11 mouse cellular contexts compared by ENCODE assay signal in genomic region chr13:92593731-92594396, GRCm38 (mm10). TPM values are rescaled to one million over a fixed set of nuclear protein-coding genes. Genes with fewer than 3 reads are reported as not detected.
A peak's percentile ranks its signal among the peaks of the same experiment; 100 is the strongest.
DNase-seq lines count a peak whose midpoint lies in the region; ATAC-seq lines count a peak whose summit lies in the region.
"Had no signal": no experiment of that assay in that cellular context is flagged by ENCODE, and none has a peak within 500 bp of the region (broad histone marks: within the 10 kb centered on the region; RNA-seq: fewer than 3 reads in every experiment).

No protein-coding gene starts in this region.

- no peaks in the 10 kb centered on the region; the same call in 1 of the 2 replicates for H3K36me3 ChIP-seq in erythroblast, embryonic 14.5 days (ENCODE audit: control insufficient read depth)
- no peaks in the 10 kb centered on the region for H3K36me3 ChIP-seq in liver, embryonic 11.5 days (ENCODE audit: control insufficient read depth, insufficient read depth, low read length)

- ATAC-seq in erythroblast, adult 5-6 weeks (replicated peaks; ENCODE audit: low FRiP score, poor library complexity, severe bottlenecking): no peak
- no peak for ATAC-seq in liver, embryonic 11.5 days (replicated peaks; ENCODE audit: low FRiP score)

- peak overlapping the region; percentile 56 for H3K4me2 ChIP-seq in liver, embryonic 11.5 days

- H3K4me3 ChIP-seq in erythroblast, embryonic 14.5 days (replicated peaks): peak overlapping the region; percentile 54
- H3K4me3 ChIP-seq in liver, embryonic 11.5 days (ENCODE audit: low read depth, low read length): no peak overlapping the region

- no peaks in the 10 kb centered on the region for H3K27me3 ChIP-seq in erythroblast, embryonic 14.5 days (ENCODE audit: control insufficient read depth)
- H3K27me3 ChIP-seq in liver, embryonic 11.5 days (replicated peaks; ENCODE audit: control insufficient read depth, insufficient read depth, low read length): no peaks in the 10 kb centered on the region

- 22% methylated on average over 3 of the region's 3 CpGs for WGBS in liver, embryonic 11.5 days

- no peaks in the 10 kb centered on the region for H3K9me3 ChIP-seq in erythroblast, embryonic 14.5 days (ENCODE audit: control insufficient read depth, low read length)
- no peaks in the 10 kb centered on the region for H3K9me3 ChIP-seq in liver, embryonic 11.5 days (ENCODE audit: control insufficient read depth, low read length)

- H3K4me1 ChIP-seq in erythroblast, embryonic 14.5 days (ENCODE audit: control insufficient read depth): peaks cover 93% of the 10 kb centered on the region
- peaks cover 50% of the 10 kb centered on the region for H3K4me1 ChIP-seq in liver, embryonic 11.5 days (replicated peaks; ENCODE audit: control insufficient read depth, insufficient read depth, low read length)

- H3K27ac ChIP-seq in liver, embryonic 11.5 days (ENCODE audit: low read depth, low read length): peak overlapping the region; percentile 91

- peak overlapping the region; percentile 17; the same call in 1 of the 2 replicates for H3K9ac ChIP-seq in liver, embryonic 11.5 days (ENCODE audit: low read depth, low read length)

- peak; percentile 36 for DNase-seq in ovary, adult 18-20 months (ENCODE audit: low spot score)
- DNase-seq in ovary, postnatal 10 days (ENCODE audit: low spot score): no peak
- no peak for DNase-seq in liver, embryonic 11.5 days (ENCODE audit: low spot score)
- DNase-seq in T-cell, adult 2 months (ENCODE audit: low spot score): no peak
- DNase-seq in cerebellum, adult 8-10 months: no peak
- no peak for DNase-seq in cerebellum, adult 9-10 months

RNA-seq across cellular contexts. Expression of gene Serinc5, which starts 17.0 kb away (rescaled TPM):
- polyA plus RNA-seq in erythroblast, embryonic 14.5 days (2012): 0.56 and 0.58 TPM in 2 replicates
- 34.7 and 41.3 TPM in 2 replicates for total RNA-seq in erythroblast, adult 5-6 weeks (2015; ENCODE audit: low replicate concordance)
- total RNA-seq in erythroblast, adult 5-6 weeks (2017; ENCODE audit: low replicate concordance): 42.4 and 50.7 TPM in 2 replicates
- polyA plus RNA-seq in liver, embryonic 11.5 days (2014; fragmentation: Nextera tagmentation; extraction: Ambion mirVana): 27.5 and 30.3 TPM in 2 replicates

RNA-seq across cellular contexts. Expression of gene Spz1, which starts 17.9 kb away (rescaled TPM):
- polyA plus RNA-seq in erythroblast, embryonic 14.5 days (2012): not detected in 2 replicates
- not detected in 2 replicates for total RNA-seq in erythroblast, adult 5-6 weeks (2015; ENCODE audit: low replicate concordance)
- not detected in 2 replicates for total RNA-seq in erythroblast, adult 5-6 weeks (2017; ENCODE audit: low replicate concordance)
- not detected in 2 replicates for polyA plus RNA-seq in liver, embryonic 11.5 days (2014; fragmentation: Nextera tagmentation; extraction: Ambion mirVana)
- polyA plus RNA-seq: large intestine, adult 2 months; lung, postnatal 0 days; spleen, adult 2 months had no signal

Comparison
In these comparisons a context has a peak if more than half of its experiments do, and no peak if none do; other contexts are left out.
1. RNA of gene Serinc5, which starts 17.0 kb away (polyA plus RNA-seq): 27.5 to 30.3 TPM in liver, embryonic 11.5 days; 0.56 to 0.58 TPM in erythroblast, embryonic 14.5 days; every median in the first group is over 10 times any median in the second.